Mouse (Mus musculus) kidney, embryonic 16.5 days (tissue): ENCODE data around the gene Inpp5e. TPM values are rescaled to one million over a fixed set of nuclear protein-coding genes. Genes with fewer than 3 reads are reported as not detected.

ENCODE experiments used
- ATAC-seq: fragments of 200-750 bp; cut with Nextera tagmentation; 2 replicates; pipeline ENCODE4 v1.8.0; 2017; ENCODE audit warnings: moderate TSS enrichment; ENCODE audit not compliant: low FRiP score, low TSS enrichment
- H3K27ac ChIP-seq: fragments of 300-500 bp; sonication (generic); 2 replicates; pipeline ENCODE4 v1.5.1; 2014; ENCODE audit warnings: low read length
- H3K27me3 ChIP-seq: fragments of 300-500 bp; sonication (generic); 2 replicates; pipeline ENCODE4 v1.6.1; 2014; ENCODE audit warnings: low read length, control low read depth, mixed read lengths; ENCODE audit not compliant: insufficient read depth
- H3K36me3 ChIP-seq: fragments of 300-500 bp; sonication (generic); 2 replicates; pipeline ENCODE4 v1.6.1; 2014; ENCODE audit warnings: low read length, control low read depth, mixed read lengths; ENCODE audit not compliant: insufficient read depth
- H3K4me1 ChIP-seq: fragments of 300-500 bp; sonication (generic); 2 replicates; pipeline ENCODE4 v1.6.1; 2014; ENCODE audit warnings: low read length, control low read depth, mixed read lengths; ENCODE audit not compliant: insufficient read depth
- H3K4me2 ChIP-seq: fragments of 300-500 bp; sonication (generic); replicated peaks from 2 replicates; pipeline ENCODE4 v1.6.1; 2014; ENCODE audit warnings: low read depth, low read length
- H3K4me3 ChIP-seq: fragments of 300-500 bp; sonication (generic); 2 replicates; pipeline ENCODE4 v1.5.1; 2014; ENCODE audit warnings: mild to moderate bottlenecking, low read length
- H3K9ac ChIP-seq: fragments of 300-500 bp; sonication (generic); replicated peaks from 2 replicates; pipeline ENCODE4 v1.6.1; 2014; ENCODE audit warnings: low read length
- H3K9me3 ChIP-seq: fragments of 300-500 bp; sonication (generic); 2 replicates; pipeline ENCODE4 v1.6.1; 2016; ENCODE audit warnings: low read length, control low read depth
- WGBS: fragments of 180-500 bp; shearing (Covaris S2); extraction: QIAGEN DNeasy Blood & Tissue Kit; methylation state at CpG from one replicate; pipeline ENCODE4 v1.1.7; 2014; 5-methylcytosine and 5-hydroxymethylcytosine counted together
- polyA plus RNA-seq: library from polyadenylated mRNA; unstranded; fragments of >200 nt; fragmentation: Nextera tagmentation; extraction: Ambion mirVana; gene quantifications from 2 replicates; pipeline ENCODE4 v1.2.1, GENCODE M21; 2015

Gene Inpp5e
- polyA plus RNA-seq, 1 experiment from 2014 or later = 24.9 TPM

DNA sequence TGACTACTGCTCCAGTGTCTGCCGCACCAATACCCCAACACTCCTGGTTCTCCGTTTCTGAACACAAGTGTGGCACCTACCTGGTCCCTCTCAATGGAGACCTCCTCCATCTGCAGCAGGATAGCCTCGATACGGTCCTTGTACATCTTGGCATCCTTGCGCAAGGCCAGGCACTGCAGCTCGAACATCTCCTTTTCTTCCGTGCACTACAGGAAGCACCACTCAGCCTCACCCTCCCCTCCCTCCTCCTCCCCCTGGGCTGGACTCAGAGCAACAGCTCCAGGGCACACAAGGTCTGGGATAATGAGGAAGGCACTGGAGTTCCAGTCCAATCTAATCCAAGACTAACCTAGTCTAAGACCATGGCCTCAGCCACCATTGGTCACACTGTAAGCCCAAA, 52.3 kb downstream of the Inpp5e start:
- no peak overlapping the region for H3K27ac ChIP-seq
- no peak for ATAC-seq
- no peaks in the 10 kb centered on the region for H3K9me3 ChIP-seq
- no peak overlapping the region for H3K4me2 ChIP-seq
- H3K9ac ChIP-seq = no peak overlapping the region
- H3K4me1 ChIP-seq = peaks cover 10% of the 10 kb centered on the region
- H3K4me3 ChIP-seq = no peak overlapping the region
- H3K27me3 ChIP-seq = no peaks in the 10 kb centered on the region
- 78% methylated on average over 7 of the region's 7 CpGs for WGBS
- no peaks in the 10 kb centered on the region for H3K36me3 ChIP-seq

GRCm38 (mm10) chr2:26356231-26356630, 52.8 kb downstream of the Inpp5e start:
- Histone ChIP-seq H3K27me3 (no peaks in the 10 kb centered on the region), H3K4me3 (no peak overlapping the region), H3K9ac (no peak overlapping the region), H3K36me3 (no peaks in the 10 kb centered on the region), H3K4me1 (peaks cover 10% of the 10 kb centered on the region), H3K4me2 (no peak overlapping the region), H3K9me3 (no peaks in the 10 kb centered on the region), H3K27ac (no peak overlapping the region)
- WGBS = 78% methylated on average over 4 of the region's 4 CpGs
- ATAC-seq = no peak

DNA sequence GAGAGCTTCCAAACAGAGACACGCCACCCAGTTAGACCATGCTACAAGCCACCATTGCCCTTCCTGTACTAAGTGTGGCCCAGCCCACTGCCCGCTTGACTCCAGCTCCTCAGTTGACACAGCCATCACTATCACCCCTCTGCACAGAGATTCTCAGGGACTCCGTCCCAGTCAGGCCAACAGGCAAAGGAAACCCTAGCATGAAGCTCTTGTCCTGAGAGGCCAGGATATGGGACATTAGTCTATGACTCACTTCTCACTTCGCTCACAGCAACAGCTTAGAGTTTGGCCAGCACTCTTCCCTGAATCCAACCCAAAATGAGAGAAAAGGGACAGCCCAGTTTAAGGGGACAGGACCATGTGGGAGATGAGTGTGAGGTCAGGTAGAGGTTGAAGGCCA, 54.6 kb downstream of the Inpp5e start:
- ATAC-seq = no peak
- Histone ChIP-seq H3K36me3 (peaks cover 10% of the 10 kb centered on the region; the same call in 1 of the 2 replicates), H3K9me3 (no peaks in the 10 kb centered on the region), H3K27ac (no peak overlapping the region), H3K27me3 (no peaks in the 10 kb centered on the region), H3K9ac (no peak overlapping the region), H3K4me2 (no peak overlapping the region), H3K4me3 (no peak overlapping the region), H3K4me1 (peaks cover 18% of the 10 kb centered on the region)
- 89% methylated on average over 4 of the region's 4 CpGs for WGBS

- H3K27ac ChIP-seq = no peak overlapping the region
- H3K9ac ChIP-seq = peak overlapping the region; percentile 95; the same call in 1 of the 2 replicates
- peak overlapping the region; percentile 98 for H3K4me2 ChIP-seq
- no peak for ATAC-seq
- peak overlapping the region; percentile 84 for H3K4me3 ChIP-seq
- 86% methylated on average over 11 of the region's 11 CpGs for WGBS
- peaks cover 22% of the 10 kb centered on the region for H3K4me1 ChIP-seq
- peaks cover 16% of the 10 kb centered on the region for H3K36me3 ChIP-seq
- no peaks in the 10 kb centered on the region for H3K9me3 ChIP-seq
- no peaks in the 10 kb centered on the region for H3K27me3 ChIP-seq
Observed at GRCm38 (mm10) chr2:26353066-26353980, 55.7 kb downstream of the Inpp5e start.

GRCm38 (mm10) chr2:26352291-26352910, 56.6 kb downstream of the Inpp5e start:
- Histone ChIP-seq H3K4me1 (peaks cover 19% of the 10 kb centered on the region), H3K27me3 (no peaks in the 10 kb centered on the region), H3K27ac (peak overlapping the region; percentile 43; the same call in 1 of the 2 replicates), H3K36me3 (peaks cover 16% of the 10 kb centered on the region), H3K4me2 (peak overlapping the region; percentile 98), H3K4me3 (peak overlapping the region; percentile 84), H3K9ac (peak overlapping the region; percentile 95), H3K9me3 (no peaks in the 10 kb centered on the region)
- ATAC-seq = peak; percentile 40
- 2% methylated on average over 36 of the region's 36 CpGs for WGBS

- Histone ChIP-seq H3K36me3 (peaks cover 23% of the 10 kb centered on the region), H3K4me1 (peaks cover 19% of the 10 kb centered on the region), H3K27me3 (no peaks in the 10 kb centered on the region), H3K4me3 (peak within 1 kb of the TSS; percentile 84), H3K9ac (peak within 1 kb of the TSS; percentile 95), H3K27ac (peak within 1 kb of the TSS; percentile 88), H3K9me3 (no peaks in the 10 kb centered on the region), H3K4me2 (peak within 1 kb of the TSS; percentile 98)
- peak; percentile 74 for ATAC-seq
- WGBS = 1% methylated on average over 62 of the region's 62 CpGs
Observed at GRCm38 (mm10) chr2:26351358-26352290, 57.4 kb downstream of the Inpp5e start, which contains the start of gene Dnlz. Gene Dnlz (minus strand): TSS chr2:26352110.

DNA sequence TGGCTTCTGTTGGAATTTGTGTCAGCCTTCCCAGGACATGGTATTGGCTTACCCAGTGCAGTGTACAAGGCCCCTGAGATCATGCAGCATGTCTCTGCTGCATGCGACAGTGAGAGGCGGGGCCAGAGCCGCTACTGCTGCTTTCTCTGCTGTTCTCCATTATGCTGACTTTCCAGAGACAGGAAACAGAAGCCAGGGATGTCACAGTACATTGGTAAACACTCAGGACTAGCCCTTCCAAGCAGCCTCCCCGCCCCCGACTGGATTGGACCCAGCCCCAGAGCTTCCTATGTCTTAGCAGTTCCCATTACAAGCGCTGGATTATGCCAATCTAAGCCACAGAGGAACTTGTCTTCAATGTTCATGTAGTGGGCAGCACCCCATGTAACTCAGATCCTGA, 60.8 kb downstream of the Inpp5e start:
- Histone ChIP-seq H3K9ac (no peak overlapping the region), H3K9me3 (no peaks in the 10 kb centered on the region), H3K4me3 (no peak overlapping the region), H3K27ac (peak overlapping the region; percentile 47), H3K4me2 (no peak overlapping the region), H3K36me3 (peaks cover 40% of the 10 kb centered on the region), H3K27me3 (no peaks in the 10 kb centered on the region), H3K4me1 (peaks cover 25% of the 10 kb centered on the region)
- WGBS = 50% methylated on average over 6 of the region's 6 CpGs
- no peak for ATAC-seq
